Mouse (Mus musculus): ENCODE data around the gene Slc7a3. TPM values are rescaled to one million over a fixed set of nuclear protein-coding genes. Genes with fewer than 3 reads are reported as not detected.

Slc7a3 gene
- 3.6 TPM for polyA plus RNA-seq (2012; fragmentation: generic; extraction: Trizol)
- long read RNA-seq, experiment 1, result 0 reads
- long read RNA-seq, experiment 2, result 0 reads

GRCm38 (mm10) chrX:101085920-101086319 is at the start of gene Slc7a3:
Gene Slc7a3 (minus strand): TSS chrX:101086020.
- Histone ChIP-seq H3K36me3 (ENCODE audit: control insufficient read depth, insufficient read depth) (no peaks in the 10 kb centered on the region), H3K4me3 (ENCODE audit: insufficient read depth, poor library complexity, severe bottlenecking) (no peak within 1 kb of the TSS), H3K79me3 (ENCODE audit: low read depth) (no peaks in the 10 kb centered on the region), H3K27me3 (ENCODE audit: control insufficient read depth, insufficient read depth, insufficient read length) (no peaks in the 10 kb centered on the region), H3K79me2 (ENCODE audit: control insufficient read depth, insufficient read depth) (no peaks in the 10 kb centered on the region), H3ac (ENCODE audit: control insufficient read depth, insufficient read length, low read depth) (no peak within 1 kb of the TSS)
- TF ChIP-seq USF1 (IDR thresholded peaks at IDR 0.05; ENCODE audit: low read depth) (no peak), CEBPB (IDR thresholded peaks at IDR 0.05; ENCODE audit: low read depth) (no peak), MYOG (IDR thresholded peaks at IDR 0.05; ENCODE audit: control insufficient read depth, extremely low read depth, insufficient read length) (no peak)

GRCm38 (mm10) chrX:101131992-101132791 is 46.4 kb upstream of the Slc7a3 start:
- TF ChIP-seq CEBPB (IDR thresholded peaks at IDR 0.05; ENCODE audit: low read depth) (no peak), MYOD1 (IDR thresholded peaks at IDR 0.05; ENCODE audit: control insufficient read depth, insufficient read length, low read depth) (no peak), MYOG (IDR thresholded peaks at IDR 0.05; ENCODE audit: control insufficient read depth, extremely low read depth, insufficient read length) (no peak), MAX (IDR thresholded peaks at IDR 0.05) (no peak), FOSL1 (IDR thresholded peaks at IDR 0.05; ENCODE audit: insufficient read depth, low read length, poor library complexity, severe bottlenecking) (no peak), USF1 (IDR thresholded peaks at IDR 0.05; ENCODE audit: low read depth) (no peak), CTCF (IDR thresholded peaks at IDR 0.05; ENCODE audit: control insufficient read depth, insufficient read depth, insufficient read length) (no peak)

DNA sequence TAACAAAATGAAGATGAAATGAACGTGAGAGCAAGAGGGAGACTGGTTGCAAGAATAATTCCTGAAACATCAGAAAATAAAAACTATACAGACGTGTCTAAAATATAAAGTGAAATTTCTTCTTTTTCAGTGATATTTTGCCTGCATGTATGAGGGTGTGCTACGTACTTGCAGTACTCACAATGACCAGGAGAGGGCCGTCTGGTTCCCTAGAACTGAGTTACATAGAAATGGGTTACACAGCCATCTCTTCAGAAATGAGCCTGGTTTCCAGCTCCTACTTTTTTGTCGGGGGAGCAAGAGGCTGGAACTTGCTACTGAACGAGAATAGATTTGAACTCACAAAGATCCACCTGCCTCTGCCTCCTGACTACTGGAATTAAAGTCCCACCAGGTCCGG is 45.2 kb upstream of the Slc7a3 start:
- Histone ChIP-seq H3K4me3 (ENCODE audit: insufficient read depth, poor library complexity, severe bottlenecking) (no peak overlapping the region), H3ac (ENCODE audit: control insufficient read depth, insufficient read length, low read depth) (no peak overlapping the region), H3K36me3 (ENCODE audit: control insufficient read depth, insufficient read depth) (no peaks in the 10 kb centered on the region), H3K79me3 (ENCODE audit: low read depth) (no peaks in the 10 kb centered on the region), H3K79me2 (ENCODE audit: control insufficient read depth, insufficient read depth) (no peaks in the 10 kb centered on the region), H3K27me3 (ENCODE audit: control insufficient read depth, insufficient read depth, insufficient read length) (no peaks in the 10 kb centered on the region)
- TF ChIP-seq CTCF (IDR thresholded peaks at IDR 0.05; ENCODE audit: control insufficient read depth, insufficient read depth, insufficient read length), result no peak
- TF ChIP-seq MAX (IDR thresholded peaks at IDR 0.05), result no peak
- no peak for TF ChIP-seq MYOG (IDR thresholded peaks at IDR 0.05; ENCODE audit: control insufficient read depth, extremely low read depth, insufficient read length)
- TF ChIP-seq MYOD1 (IDR thresholded peaks at IDR 0.05; ENCODE audit: control insufficient read depth, insufficient read length, low read depth), result no peak
- TF ChIP-seq FOSL1 (IDR thresholded peaks at IDR 0.05; ENCODE audit: insufficient read depth, low read length, poor library complexity, severe bottlenecking), result no peak
- no peak for TF ChIP-seq USF1 (IDR thresholded peaks at IDR 0.05; ENCODE audit: low read depth)
- no peak for TF ChIP-seq CEBPB (IDR thresholded peaks at IDR 0.05; ENCODE audit: low read depth)

More at GRCm38 (mm10) chrX:101131992-101132791, 46.4 kb upstream of the Slc7a3 start:
- no peaks in the 10 kb centered on the region for H3K36me3 ChIP-seq (ENCODE audit: control insufficient read depth, insufficient read depth)
- H3K79me2 ChIP-seq (ENCODE audit: control insufficient read depth, insufficient read depth), result no peaks in the 10 kb centered on the region
- no peaks in the 10 kb centered on the region for H3K27me3 ChIP-seq (ENCODE audit: control insufficient read depth, insufficient read depth, insufficient read length)
- no peak overlapping the region for H3ac ChIP-seq (ENCODE audit: control insufficient read depth, insufficient read length, low read depth)
- no peaks in the 10 kb centered on the region for H3K79me3 ChIP-seq (ENCODE audit: low read depth)
- no peak overlapping the region for H3K4me3 ChIP-seq (ENCODE audit: insufficient read depth, poor library complexity, severe bottlenecking)

DNA sequence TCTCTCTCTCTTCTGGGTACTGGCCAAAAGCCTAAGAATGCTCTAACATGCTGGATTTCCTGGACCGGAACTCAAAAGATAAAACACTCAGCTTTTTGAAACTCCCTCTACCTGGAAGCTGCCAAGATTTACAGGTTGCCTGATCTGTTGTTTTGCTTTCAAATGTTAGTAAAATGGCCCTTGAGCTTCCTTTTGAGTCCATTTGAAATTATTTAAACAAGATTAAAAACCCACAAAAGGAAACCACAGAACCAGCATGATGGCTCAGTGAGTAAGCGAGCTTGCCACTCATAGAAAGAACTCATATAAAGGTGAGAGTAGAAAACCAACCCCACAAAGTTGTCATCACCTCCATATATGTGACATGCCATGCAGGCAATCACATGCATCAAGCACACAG is 42.7 kb upstream of the Slc7a3 start:
- H3K79me2 ChIP-seq (ENCODE audit: control insufficient read depth, insufficient read depth), result no peaks in the 10 kb centered on the region
- no peaks in the 10 kb centered on the region for H3K36me3 ChIP-seq (ENCODE audit: control insufficient read depth, insufficient read depth)
- no peaks in the 10 kb centered on the region for H3K27me3 ChIP-seq (ENCODE audit: control insufficient read depth, insufficient read depth, insufficient read length)
- no peak for TF ChIP-seq USF1 (IDR thresholded peaks at IDR 0.05; ENCODE audit: low read depth)
- no peaks in the 10 kb centered on the region for H3K79me3 ChIP-seq (ENCODE audit: low read depth)
- no peak overlapping the region for H3K4me3 ChIP-seq (ENCODE audit: insufficient read depth, poor library complexity, severe bottlenecking)
- H3ac ChIP-seq (ENCODE audit: control insufficient read depth, insufficient read length, low read depth), result no peak overlapping the region

DNA sequence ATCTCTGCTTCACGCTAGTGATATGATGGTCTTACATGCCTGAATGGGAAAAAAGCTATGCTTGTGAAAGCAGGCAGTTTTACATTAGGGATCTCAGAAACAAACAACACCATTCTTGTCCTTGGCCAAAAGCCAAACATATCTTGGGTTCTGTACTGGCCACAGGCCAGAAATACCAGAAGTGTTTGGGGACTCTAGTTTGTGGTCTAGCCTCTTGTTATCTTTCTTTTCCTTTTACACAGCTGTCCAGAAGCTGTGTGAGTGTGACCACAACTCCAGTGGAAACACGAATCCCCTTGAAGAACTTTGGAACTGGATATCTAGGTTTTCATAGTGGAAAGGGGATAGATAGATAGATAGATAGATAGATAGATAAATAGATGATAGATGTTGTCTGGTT is 41.2 kb upstream of the Slc7a3 start:
- TF ChIP-seq MAX (IDR thresholded peaks at IDR 0.05), result no peak
- no peak for TF ChIP-seq CEBPB (IDR thresholded peaks at IDR 0.05; ENCODE audit: low read depth)
- TF ChIP-seq MYOD1 (IDR thresholded peaks at IDR 0.05; ENCODE audit: control insufficient read depth, insufficient read length, low read depth), result peak; percentile 44
- H3K79me2 ChIP-seq (ENCODE audit: control insufficient read depth, insufficient read depth), result no peaks in the 10 kb centered on the region
- no peak overlapping the region for H3K4me3 ChIP-seq (ENCODE audit: insufficient read depth, poor library complexity, severe bottlenecking)
- no peaks in the 10 kb centered on the region for H3K27me3 ChIP-seq (ENCODE audit: control insufficient read depth, insufficient read depth, insufficient read length)
- no peaks in the 10 kb centered on the region for H3K79me3 ChIP-seq (ENCODE audit: low read depth)
- no peak overlapping the region for H3ac ChIP-seq (ENCODE audit: control insufficient read depth, insufficient read length, low read depth)
- no peaks in the 10 kb centered on the region for H3K36me3 ChIP-seq (ENCODE audit: control insufficient read depth, insufficient read depth)

- no peak overlapping the region for H3K4me3 ChIP-seq (ENCODE audit: insufficient read depth, poor library complexity, severe bottlenecking)
- H3K36me3 ChIP-seq (ENCODE audit: control insufficient read depth, insufficient read depth), result no peaks in the 10 kb centered on the region
- H3K79me3 ChIP-seq (ENCODE audit: low read depth), result no peaks in the 10 kb centered on the region
- H3ac ChIP-seq (ENCODE audit: control insufficient read depth, insufficient read length, low read depth), result no peak overlapping the region
- TF ChIP-seq CEBPB (IDR thresholded peaks at IDR 0.05; ENCODE audit: low read depth), result peak; percentile 20
- no peak for TF ChIP-seq USF1 (IDR thresholded peaks at IDR 0.05; ENCODE audit: low read depth)
- no peaks in the 10 kb centered on the region for H3K27me3 ChIP-seq (ENCODE audit: control insufficient read depth, insufficient read depth, insufficient read length)
- no peaks in the 10 kb centered on the region for H3K79me2 ChIP-seq (ENCODE audit: control insufficient read depth, insufficient read depth)
These were observed 40.7 kb upstream of the Slc7a3 start for GRCm38 (mm10) chrX:101126474-101126955.

All from C2C12 (cell line).